Mouse (Mus musculus) E14TG2a.4 (cell line): Measurements from ENCODE around the gene Pfn2.

Source experiments
- CTCF ChIP-seq: conservative IDR thresholded peaks from 2 replicates; pipeline ENCODE4 v1.5.1; 2014; ENCODE audit warnings: low read length
- NANOG ChIP-seq: IDR thresholded peaks from 2 replicates; pipeline ENCODE4 v1.6.1; 2014; ENCODE audit warnings: borderline replicate concordance, low read length, mixed read lengths

DNA sequence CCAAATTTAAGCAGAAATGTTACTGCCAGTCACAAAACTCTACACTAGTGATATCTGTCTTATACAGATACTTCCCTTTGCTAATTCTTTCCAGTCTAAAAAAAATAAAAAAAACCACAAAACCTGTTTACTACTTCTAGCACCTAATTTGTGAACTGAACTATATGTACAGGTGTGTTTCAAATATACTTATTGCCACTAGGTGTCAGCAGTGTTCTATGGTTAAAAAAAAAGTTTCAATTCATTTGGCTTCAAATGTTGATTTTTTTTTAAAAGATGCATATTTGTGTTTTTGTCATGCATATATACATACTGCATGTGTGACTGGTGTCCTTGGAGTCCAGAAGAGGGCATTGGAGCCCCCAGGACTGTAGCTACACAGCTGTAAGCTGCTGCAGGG is 4.1 kb downstream of the Pfn2 start:
- TF ChIP-seq CTCF: peak; percentile 50
- no peak for TF ChIP-seq NANOG
